Mouse (Mus musculus): ENCODE results near the gene Ninj1.
A peak's percentile ranks its signal among the peaks of the same experiment; 100 is the strongest.

The Ninj1 gene

DNA sequence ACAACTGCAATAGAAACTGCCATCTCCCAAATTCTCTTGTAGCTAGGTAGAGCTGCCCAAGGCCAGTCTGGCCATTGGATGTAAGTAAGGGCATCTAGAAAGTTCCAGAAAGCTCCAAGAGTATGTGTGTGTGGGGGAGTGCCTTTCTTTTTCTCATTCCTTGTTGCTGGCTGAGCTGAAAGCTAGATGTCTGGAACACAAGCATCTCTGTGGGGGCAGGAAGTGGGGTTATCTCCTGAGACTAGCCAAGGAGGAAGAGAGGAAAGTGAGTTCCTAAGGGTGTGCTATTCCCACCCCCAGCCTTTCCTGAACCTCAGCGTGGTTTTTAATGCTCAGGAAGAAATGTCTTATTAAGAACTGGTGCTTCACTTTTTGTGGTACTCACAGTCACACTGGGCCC lies 15.6 kb upstream of the Ninj1 start:
- DNase-seq (ENCODE audit: low spot score in 2 of 2): no peak

- DNase-seq (ENCODE audit: low spot score in 2 of 2): peak in 1 of 2 experiments; percentile 43
Measured at GRCm38 (mm10) chr13:49172335-49172734, 14.9 kb upstream of the Ninj1 start.

GRCm38 (mm10) chr13:49172971-49173596 lies 14.2 kb upstream of the Ninj1 start:
- peak; percentile 75 to 87 for DNase-seq (ENCODE audit: low spot score in 2 of 2)

DNA sequence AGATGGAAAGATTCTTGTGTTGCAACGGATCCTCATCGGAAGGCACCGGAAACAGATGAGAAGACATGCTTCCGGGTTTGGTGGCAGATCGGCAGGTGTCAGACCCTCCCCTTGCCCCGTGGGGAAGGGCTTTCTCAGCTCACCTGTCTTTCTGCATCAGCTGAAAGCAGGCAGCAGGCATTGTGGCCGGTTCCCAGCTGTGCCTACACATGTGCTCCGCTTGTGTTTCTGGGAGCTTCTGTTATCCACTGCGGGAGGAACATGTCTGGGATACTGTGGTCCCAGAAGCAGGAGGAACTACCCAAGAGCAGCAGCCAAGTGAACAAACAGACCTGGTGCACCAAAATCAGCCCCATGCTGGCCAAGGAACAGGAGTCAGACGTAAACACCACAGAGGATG lies 11.8 kb upstream of the Ninj1 start:
- no peak for DNase-seq (ENCODE audit: low spot score in 2 of 2)

DNA sequence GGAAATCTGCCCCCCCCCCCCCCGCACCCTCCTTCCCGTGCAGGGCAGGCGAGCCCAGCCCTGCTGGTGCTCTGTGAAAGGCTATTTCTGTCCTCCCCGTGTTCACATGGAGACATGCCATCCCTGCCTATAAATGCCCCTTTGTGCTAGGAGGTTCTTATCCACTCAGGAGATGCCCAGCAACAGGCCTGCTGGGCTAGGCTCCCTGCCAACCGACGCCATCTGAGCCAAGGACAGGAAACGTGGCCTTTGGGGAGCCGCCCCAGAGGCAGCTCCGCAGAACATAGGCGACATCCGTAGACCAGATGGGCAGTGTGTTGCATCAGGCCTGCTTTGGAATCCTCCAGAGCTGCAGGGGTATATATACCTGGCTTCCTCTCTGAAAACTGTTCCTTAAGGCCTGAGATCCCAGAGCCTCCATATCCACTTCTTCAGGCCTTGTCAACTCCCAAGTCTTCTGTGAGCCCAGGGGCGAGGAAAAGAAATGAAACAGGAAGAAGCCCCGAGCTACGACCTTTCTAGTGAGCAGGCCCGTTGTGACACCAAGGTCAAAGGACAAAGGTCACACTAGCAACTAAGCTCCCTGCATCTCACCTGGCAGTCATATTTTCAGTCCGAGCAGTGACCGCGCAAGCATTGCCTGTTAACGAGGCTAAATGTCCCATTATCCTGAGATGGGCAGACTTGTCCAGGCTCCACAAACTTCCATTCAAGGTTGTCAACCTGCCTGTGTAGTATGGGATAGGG lies 8.3 kb upstream of the Ninj1 start:
- peak; percentile 62 to 74 for DNase-seq (ENCODE audit: low spot score in 2 of 2)

DNA sequence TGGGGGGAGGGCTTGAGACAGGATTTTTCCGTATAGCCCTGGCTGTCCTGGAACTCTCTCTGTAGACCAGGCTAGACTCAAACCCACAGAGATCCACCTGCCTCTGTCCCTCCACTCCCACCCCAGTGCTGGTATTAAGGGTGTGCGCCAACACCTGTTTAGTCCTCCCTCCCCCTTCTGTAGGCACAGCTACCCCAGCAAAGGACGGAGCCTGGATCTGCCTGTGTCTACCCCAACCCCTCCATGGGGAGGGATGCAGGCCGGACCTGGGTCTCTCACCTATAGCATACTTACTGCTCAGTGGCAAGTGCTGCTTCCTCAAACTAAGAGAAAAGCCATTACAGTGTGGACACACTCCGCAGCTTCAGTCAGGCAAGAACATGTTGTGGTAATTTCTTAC lies 7.0 kb upstream of the Ninj1 start:
- DNase-seq (ENCODE audit: low spot score in 2 of 2): no peak

DNA sequence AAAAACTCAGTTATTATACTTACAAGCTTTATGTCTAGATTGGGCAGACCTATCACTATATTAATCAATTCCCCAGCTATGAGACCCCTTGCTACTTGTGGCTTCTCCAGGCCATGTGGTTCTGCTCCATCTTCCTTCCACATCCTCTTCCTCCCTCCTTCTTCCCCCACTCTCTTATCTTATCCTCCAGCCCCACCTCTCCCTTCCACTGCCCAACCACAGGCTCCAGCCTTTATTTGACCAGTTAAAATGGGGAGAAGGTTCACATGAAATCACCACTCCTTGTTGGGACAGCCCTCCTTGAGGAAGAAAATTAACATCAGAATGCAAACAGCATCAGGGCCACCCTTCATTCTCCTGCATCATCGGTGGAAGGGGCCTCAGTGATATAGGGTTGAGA lies 6.6 kb upstream of the Ninj1 start:
- DNase-seq (ENCODE audit: low spot score in 2 of 2): no peak

DNA sequence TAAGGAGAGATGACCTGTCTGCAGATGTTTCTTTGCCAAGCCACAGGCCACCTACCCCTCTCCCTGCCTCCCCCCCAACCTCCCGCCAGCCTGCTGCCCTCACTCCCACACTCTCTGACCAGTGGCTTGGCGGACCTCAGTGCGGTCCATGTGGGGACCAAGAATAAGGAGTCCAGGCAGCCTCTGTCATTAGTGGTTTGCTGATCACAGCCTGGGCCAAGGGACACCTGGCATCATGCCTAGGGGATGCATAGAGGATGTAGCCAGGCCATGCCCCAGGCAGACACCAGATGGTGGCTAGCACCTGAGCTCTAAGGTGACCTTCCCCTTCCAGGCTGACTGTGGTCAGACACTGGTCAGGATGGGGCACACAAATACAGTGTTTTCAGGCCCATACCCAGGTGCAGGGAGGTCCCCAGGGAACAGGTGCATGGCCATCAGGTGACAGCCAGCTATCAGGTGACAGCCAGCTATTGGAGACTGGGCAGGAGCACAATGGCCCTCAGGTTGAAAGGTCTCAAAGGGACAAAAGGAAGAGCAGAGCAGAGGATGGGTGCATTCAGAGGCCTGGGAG lies 5.8 kb upstream of the Ninj1 start:
- DNase-seq (ENCODE audit: low spot score in 2 of 2): no peak

GRCm38 (mm10) chr13:49183161-49183560 lies 4.1 kb upstream of the Ninj1 start:
- no peak for DNase-seq (ENCODE audit: low spot score in 2 of 2)

- DNase-seq (ENCODE audit: low spot score in 2 of 2): no peak
Measured at GRCm38 (mm10) chr13:49183646-49184045, 3.6 kb upstream of the Ninj1 start.

DNA sequence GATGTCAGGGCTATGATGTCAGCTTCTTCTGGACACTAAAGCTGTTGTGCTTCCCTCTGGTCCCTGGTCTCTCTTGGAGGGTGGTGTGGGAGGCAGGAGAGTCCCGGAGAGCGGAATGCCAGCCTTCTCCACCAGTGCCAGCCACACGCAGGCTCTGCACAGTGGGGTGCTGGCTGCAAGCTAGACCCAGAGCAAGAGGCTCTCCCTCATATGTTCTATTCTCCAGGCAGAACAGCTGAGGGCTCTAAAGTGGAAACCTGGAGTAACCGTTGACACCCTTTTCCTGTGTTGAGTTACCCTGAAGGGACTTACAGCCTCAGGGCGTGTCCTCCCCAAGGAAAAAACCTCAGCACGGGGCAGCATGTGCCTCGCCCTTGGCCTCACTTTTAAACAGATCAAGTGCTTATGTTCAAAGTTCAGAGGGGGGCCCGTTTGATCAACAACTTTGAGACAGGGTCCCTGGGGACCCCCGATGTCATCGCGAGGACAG lies 442 bp upstream of the Ninj1 start:
- no peak for DNase-seq (ENCODE audit: low spot score in 2 of 2)

- peak in 1 of 2 experiments; percentile 8 for DNase-seq (ENCODE audit: low spot score in 2 of 2)
Measured at GRCm38 (mm10) chr13:49188219-49188965, 1.1 kb downstream of the Ninj1 start.

DNA sequence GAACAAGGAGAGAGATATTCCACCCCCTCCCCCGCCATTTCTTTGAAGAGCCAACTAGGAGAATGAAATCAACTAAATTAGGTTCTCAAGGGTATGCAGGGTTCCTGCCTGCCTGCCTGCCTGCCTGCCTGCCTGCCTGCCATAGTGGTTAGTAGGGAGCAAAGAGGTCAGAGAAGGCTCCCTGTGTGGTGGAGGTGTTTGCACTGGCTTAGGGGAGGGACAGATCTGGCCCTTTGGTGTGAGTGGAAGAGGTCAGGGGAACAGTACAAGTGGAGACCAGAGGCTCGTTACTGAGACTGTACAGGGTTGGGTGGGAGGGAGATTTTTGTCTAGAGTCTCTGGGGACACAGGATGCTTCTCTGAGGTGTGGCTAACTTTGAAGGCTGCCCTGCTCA lies 1.7 kb downstream of the Ninj1 start:
- no peak for DNase-seq (ENCODE audit: low spot score in 2 of 2)

GRCm38 (mm10) chr13:49189970-49190870 lies 2.9 kb downstream of the Ninj1 start:
- no peak for DNase-seq (ENCODE audit: low spot score in 2 of 2)

GRCm38 (mm10) chr13:49190876-49191672 lies 3.8 kb downstream of the Ninj1 start:
- DNase-seq (ENCODE audit: low spot score in 2 of 2): no peak

GRCm38 (mm10) chr13:49191673-49192035 lies 4.4 kb downstream of the Ninj1 start:
- no peak for DNase-seq (ENCODE audit: low spot score in 2 of 2)

- no peak for DNase-seq (ENCODE audit: low spot score in 2 of 2)
Measured at GRCm38 (mm10) chr13:49192156-49192855, 5.0 kb downstream of the Ninj1 start.

GRCm38 (mm10) chr13:49193650-49194049 lies 6.4 kb downstream of the Ninj1 start:
- no peak for DNase-seq (ENCODE audit: low spot score in 2 of 2)

DNA sequence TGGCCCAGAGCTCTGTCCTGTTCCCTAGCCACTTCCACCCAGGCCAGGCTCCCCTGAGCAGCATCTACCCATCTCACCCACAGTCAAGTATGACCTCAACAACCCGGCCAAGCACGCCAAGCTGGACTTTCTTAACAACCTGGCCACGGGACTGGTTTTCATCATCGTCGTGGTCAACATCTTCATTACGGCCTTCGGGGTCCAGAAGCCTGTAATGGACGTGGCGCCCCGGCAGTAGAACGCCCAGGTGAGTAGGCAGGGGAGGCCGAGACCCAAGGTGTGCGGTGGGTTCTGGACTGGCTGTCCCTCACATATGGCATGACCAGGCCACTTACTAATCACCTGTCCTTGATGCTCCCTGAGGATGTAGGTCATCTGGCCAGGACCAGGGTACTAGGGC lies 7.5 kb downstream of the Ninj1 start:
- DNase-seq (ENCODE audit: low spot score in 2 of 2): no peak

GRCm38 (mm10) chr13:49195651-49196050 lies 8.4 kb downstream of the Ninj1 start:
- no peak for DNase-seq (ENCODE audit: low spot score in 2 of 2)

Measured in frontal cortex, postnatal 14 days (tissue).